Mouse (Mus musculus) mesoderm, embryonic 11.5 days (tissue): ENCODE measurements around the gene Ltbp2.

Experiments used
- DNase-seq: peaks from one replicate; pipeline ENCODE4 v3.0.0-alpha.2; 2012; ENCODE audit warnings: low read depth, low spot score

Gene Ltbp2

GRCm38 (mm10) chr12:84880091-84880490 lies 3.8 kb upstream of the Ltbp2 start:
- DNase-seq, result no peak

GRCm38 (mm10) chr12:84875761-84876480 lies 411 bp downstream of the Ltbp2 start:
- no peak for DNase-seq

GRCm38 (mm10) chr12:84873434-84873833 lies 2.9 kb downstream of the Ltbp2 start:
- DNase-seq, result peak; percentile 65

GRCm38 (mm10) chr12:84872310-84872709 lies 4.0 kb downstream of the Ltbp2 start:
- DNase-seq, result no peak

- DNase-seq, result no peak
These were observed 10.9 kb downstream of the Ltbp2 start for GRCm38 (mm10) chr12:84865431-84865830.

GRCm38 (mm10) chr12:84864801-84865200 lies 11.5 kb downstream of the Ltbp2 start:
- no peak for DNase-seq

GRCm38 (mm10) chr12:84863196-84863595 lies 13.1 kb downstream of the Ltbp2 start:
- no peak for DNase-seq

- no peak for DNase-seq
These were observed 14.0 kb downstream of the Ltbp2 start for GRCm38 (mm10) chr12:84862136-84862910.

GRCm38 (mm10) chr12:84858149-84859113 lies 17.9 kb downstream of the Ltbp2 start:
- DNase-seq, result peak; percentile 63

GRCm38 (mm10) chr12:84857706-84858105 lies 18.6 kb downstream of the Ltbp2 start:
- DNase-seq, result no peak

GRCm38 (mm10) chr12:84856532-84856931 lies 19.8 kb downstream of the Ltbp2 start:
- no peak for DNase-seq

- DNase-seq, result no peak
These were observed 21.2 kb downstream of the Ltbp2 start for GRCm38 (mm10) chr12:84855084-84855625.

GRCm38 (mm10) chr12:84854392-84855033 lies 21.8 kb downstream of the Ltbp2 start:
- DNase-seq, result no peak

GRCm38 (mm10) chr12:84851403-84852040 lies 24.8 kb downstream of the Ltbp2 start:
- no peak for DNase-seq

GRCm38 (mm10) chr12:84847882-84848281 lies 28.4 kb downstream of the Ltbp2 start:
- no peak for DNase-seq

GRCm38 (mm10) chr12:84847480-84847879 lies 28.9 kb downstream of the Ltbp2 start:
- peak; percentile 78 for DNase-seq

- peak; percentile 21 for DNase-seq
These were observed 29.7 kb downstream of the Ltbp2 start for GRCm38 (mm10) chr12:84846594-84847014.

- no peak for DNase-seq
These were observed 33.6 kb downstream of the Ltbp2 start for GRCm38 (mm10) chr12:84842706-84843105.

- DNase-seq, result peak; percentile 33
These were observed 34.9 kb downstream of the Ltbp2 start for GRCm38 (mm10) chr12:84841158-84842140.
